Mouse (Mus musculus) spleen, adult 2 months (tissue): Measurements from ENCODE around the gene Ccdc59. TPM values are rescaled to one million over a fixed set of nuclear protein-coding genes. Genes with fewer than 3 reads are reported as not detected.

Experiments used
- DNase-seq, 2 experiments: peaks; one replicate each; pipeline versions ENCODE4 v3.0.0 to v3.0.0-alpha.2; 2012 to 2021; ENCODE audit warnings: low spot score in 2 of 2, low read depth in 1 of 2
- H3K27ac ChIP-seq: fragments of 200-500 bp; 2 replicates; pipeline ENCODE4 v1.5.1; 2012; ENCODE audit warnings: low read length, inconsistent platforms; ENCODE audit not compliant: insufficient read depth
- H3K27me3 ChIP-seq: fragments of 200-500 bp; 2 replicates; pipeline ENCODE4 v1.6.1; 2012; ENCODE audit warnings: mild to moderate bottlenecking, moderate library complexity, low read length, inconsistent platforms; ENCODE audit not compliant: control insufficient read depth, insufficient read depth
- H3K36me3 ChIP-seq: fragments of 200-500 bp; 2 replicates; pipeline ENCODE4 v1.6.1; 2012; ENCODE audit warnings: mild to moderate bottlenecking, low read length, inconsistent platforms; ENCODE audit not compliant: control insufficient read depth, insufficient read depth
- H3K4me1 ChIP-seq: fragments of 200-500 bp; 2 replicates; pipeline ENCODE4 v1.6.1; 2011; ENCODE audit warnings: inconsistent platforms; ENCODE audit not compliant: control insufficient read depth, insufficient read depth, insufficient read length
- H3K4me3 ChIP-seq: fragments of 200-500 bp; 2 replicates; pipeline ENCODE4 v1.5.1; 2011; ENCODE audit warnings: mild to moderate bottlenecking, inconsistent platforms; ENCODE audit not compliant: insufficient read depth, insufficient read length; ENCODE audit errors: extremely low read depth
- CTCF ChIP-seq: fragments of 200-500 bp; IDR thresholded peaks from 2 replicates; pipeline ENCODE4 v1.5.1; 2011; ENCODE audit warnings: mild to moderate bottlenecking, inconsistent platforms; ENCODE audit not compliant: insufficient read depth, insufficient read length, insufficient replicate concordance; ENCODE audit errors: extremely low read depth
- POLR2A ChIP-seq: fragments of 200-500 bp; IDR thresholded peaks from 2 replicates; pipeline ENCODE4 v1.6.1; 2011; ENCODE audit warnings: low read depth, low read length, inconsistent platforms
- WGBS: fragments of 180-500 bp; shearing (Covaris S2); methylation state at CpG from one replicate; pipeline ENCODE4 v1.1.7; 2018; 5-methylcytosine and 5-hydroxymethylcytosine counted together
- polyA plus RNA-seq: library from polyadenylated mRNA; depleted of rRNA; stranded (reverse); fragments of >200 nt; gene quantifications from 2 replicates; pipeline ENCODE4 v1.2.3, GENCODE M21; 2012; rRNA removed

Ccdc59 gene
- polyA plus RNA-seq = 3.2 and 4.8 TPM in 2 replicates

GRCm38 (mm10) chr10:105840928-105841888 is at the start of gene Ccdc59, which contains the start of gene Mettl25:
TSS of gene Ccdc59 (plus strand) at chr10:105841067.
TSS of gene Mettl25 (minus strand) at chr10:105841380.
- peak; percentile 61 for TF ChIP-seq CTCF
- peak; percentile 1; the same call in 1 of the 2 replicates for TF ChIP-seq POLR2A
- Histone ChIP-seq H3K4me3 (peak within 1 kb of the TSS; percentile 97), H3K36me3 (peaks cover 18% of the 10 kb centered on the region), H3K27me3 (no peaks in the 10 kb centered on the region), H3K27ac (peak within 1 kb of the TSS; percentile 99), H3K4me1 (peaks cover 6% of the 10 kb centered on the region)
- peak; percentile 93 to 95 for DNase-seq
- under 1% methylated on average over 86 of the region's 90 CpGs for WGBS

- TF ChIP-seq CTCF = no peak
- no peak for TF ChIP-seq POLR2A
- H3K4me1 ChIP-seq = no peaks in the 10 kb centered on the region
- H3K27ac ChIP-seq = no peak overlapping the region
- no peaks in the 10 kb centered on the region for H3K27me3 ChIP-seq
- no peak overlapping the region for H3K4me3 ChIP-seq
- no peak for DNase-seq
- WGBS = 85% methylated on average over 15 of the region's 15 CpGs
- H3K36me3 ChIP-seq = peaks cover 3% of the 10 kb centered on the region; the same call in 1 of the 2 replicates
Observed at GRCm38 (mm10) chr10:105793776-105794552, 46.9 kb upstream of the Ccdc59 start.

GRCm38 (mm10) chr10:105797250-105797924 is 43.5 kb upstream of the Ccdc59 start:
- H3K27me3 ChIP-seq = no peaks in the 10 kb centered on the region
- 89% methylated on average over 8 of the region's 8 CpGs for WGBS
- no peaks in the 10 kb centered on the region for H3K4me1 ChIP-seq
- TF ChIP-seq CTCF = no peak
- TF ChIP-seq POLR2A = no peak
- DNase-seq = no peak
- H3K36me3 ChIP-seq = 0 out of 2 replicates have a peak, but pooled peaks cover 1% of the 10 kb centered on the region
- H3K4me3 ChIP-seq = no peak overlapping the region
- H3K27ac ChIP-seq = no peak overlapping the region

GRCm38 (mm10) chr10:105801147-105801546 is 39.7 kb upstream of the Ccdc59 start:
- WGBS = 90% methylated on average over 6 of the region's 6 CpGs
- Histone ChIP-seq H3K4me1 (no peaks in the 10 kb centered on the region), H3K27ac (no peak overlapping the region), H3K36me3 (no peaks in the 10 kb centered on the region), H3K27me3 (no peaks in the 10 kb centered on the region), H3K4me3 (no peak overlapping the region)
- TF ChIP-seq POLR2A (no peak), CTCF (no peak)
- DNase-seq = no peak

GRCm38 (mm10) chr10:105802132-105802531 is 38.7 kb upstream of the Ccdc59 start:
- WGBS = 91% methylated on average over 6 of the region's 6 CpGs
- Histone ChIP-seq H3K27ac (no peak overlapping the region), H3K27me3 (no peaks in the 10 kb centered on the region), H3K4me3 (no peak overlapping the region), H3K36me3 (no peaks in the 10 kb centered on the region), H3K4me1 (no peaks in the 10 kb centered on the region)
- no peak for TF ChIP-seq CTCF
- TF ChIP-seq POLR2A = no peak
- DNase-seq = no peak

GRCm38 (mm10) chr10:105803461-105803860 is 37.4 kb upstream of the Ccdc59 start:
- DNase-seq = no peak
- Histone ChIP-seq H3K36me3 (no peaks in the 10 kb centered on the region), H3K27me3 (no peaks in the 10 kb centered on the region), H3K4me3 (no peak overlapping the region), H3K4me1 (no peaks in the 10 kb centered on the region), H3K27ac (no peak overlapping the region)
- 48% methylated on average over 2 of the region's 2 CpGs for WGBS
- TF ChIP-seq POLR2A = no peak
- TF ChIP-seq CTCF = no peak
